In genomic region chr10:128536266-128536940, GRCm38 (mm10) we compare ENCODE assay signal across 8 mouse cellular contexts. TPM values are rescaled to one million over a fixed set of nuclear protein-coding genes. Genes with fewer than 3 reads are reported as not detected.
DNase-seq lines count a peak whose midpoint lies in the region; ATAC-seq lines count a peak whose summit lies in the region.

No protein-coding gene starts in this region.

- peak overlapping the region; percentile 44 for H3K4me2 ChIP-seq in intestine, embryonic 14.5 days (ENCODE audit: low read length)

- peak overlapping the region; percentile 21 for H3K4me3 ChIP-seq in intestine, embryonic 14.5 days (ENCODE audit: low read depth, low read length)

- no peak overlapping the region for H3K9ac ChIP-seq in intestine, embryonic 14.5 days (ENCODE audit: low read length)

- H3K27ac ChIP-seq in intestine, embryonic 14.5 days (ENCODE audit: low read depth): peak overlapping the region; percentile 43

- intact Hi-C loops in left cerebral cortex, postnatal 14 days (cut with DNase I): loop anchor here (5.0 kb wide), 1 partner anchor 44 kb away; the partner anchor contains the start of gene Myl6

- WGBS in intestine, embryonic 14.5 days: 14% methylated on average over 18 of the region's 18 CpGs

- no peaks in the 10 kb centered on the region for H3K36me3 ChIP-seq in intestine, embryonic 14.5 days (ENCODE audit: control insufficient read depth, insufficient read depth, low read length)

- no peaks in the 10 kb centered on the region for H3K27me3 ChIP-seq in intestine, embryonic 14.5 days (replicated peaks; ENCODE audit: control insufficient read depth, insufficient read depth, low read length)

- 0 out of 2 replicates have a peak, but pooled peaks cover 4% of the 10 kb centered on the region for H3K4me1 ChIP-seq in intestine, embryonic 14.5 days (replicated peaks; ENCODE audit: control insufficient read depth, insufficient read depth, low read length)

- H3K9me3 ChIP-seq in intestine, embryonic 14.5 days (ENCODE audit: control insufficient read depth, low read length): no peaks in the 10 kb centered on the region

- peak; percentile 88 for DNase-seq in adrenal gland, adult 2 months
- peak; percentile 92 for DNase-seq in embryo, embryonic 11 days
- peak; percentile 83 for DNase-seq in gastrocnemius, postnatal 25 days
- peak; percentile 90 for DNase-seq in intestine, embryonic 14.5 days (ENCODE audit: low spot score)
- peak; percentile 91 for DNase-seq in left cerebral cortex, postnatal 14 days (ENCODE audit: low spot score in 2 of 2)
- DNase-seq in right cerebral cortex, postnatal 14 days: peak; percentile 76
- DNase-seq in urinary bladder, postnatal 4 days (ENCODE audit: low spot score in 2 of 2): peak; percentile 79 to 88

- ATAC-seq in intestine, embryonic 14.5 days (replicated peaks; ENCODE audit: low FRiP score, low TSS enrichment, low read depth): peak; percentile 88
- peak; percentile 97 for ATAC-seq in megakaryocyte-erythroid progenitor cell, adult 5-6 weeks (replicated peaks; ENCODE audit: low FRiP score, low TSS enrichment, poor library complexity, severe bottlenecking)

RNA-seq across cellular contexts. Expression of gene Esyt1, which starts 10.7 kb away (rescaled TPM):
- total RNA-seq in adrenal gland, adult 2 months (2021): 10 to 100 TPM; 26.1 to 32.6 TPM
- polyA plus RNA-seq in adrenal gland, adult 2 months (2012; rRNA removed): 52.8 and 59.6 TPM in 2 replicates
- 10 to 100 TPM; 12.5 to 17.6 TPM for total RNA-seq in gastrocnemius, postnatal 25 days (2021)
- polyA plus RNA-seq in intestine, embryonic 14.5 days (2014; fragmentation: Nextera tagmentation; extraction: Ambion mirVana): 27.3 and 28.0 TPM in 2 replicates
- 1 to 10 TPM; 8.1 to 9.3 TPM for total RNA-seq in left cerebral cortex, postnatal 14 days (2021)
- total RNA-seq in megakaryocyte-erythroid progenitor cell, adult 5-6 weeks (2014; fragmentation: Nextera tagmentation): 49.7 and 53.8 TPM in 2 replicates
- 59.2 and 66.2 TPM in 2 replicates for total RNA-seq in megakaryocyte-erythroid progenitor cell, adult 5-6 weeks (2017)

RNA-seq across cellular contexts. Expression of gene Zc3h10, which starts 11.2 kb away (rescaled TPM):
- total RNA-seq in adrenal gland, adult 2 months (2021): 10 to 100 TPM; 11.7 to 12.3 TPM
- 16.0 and 16.3 TPM in 2 replicates for polyA plus RNA-seq in adrenal gland, adult 2 months (2012; rRNA removed)
- 1 to 10 TPM; 4.9 to 5.1 TPM for total RNA-seq in gastrocnemius, postnatal 25 days (2021)
- 11.3 TPM in 2 replicates for polyA plus RNA-seq in intestine, embryonic 14.5 days (2014; fragmentation: Nextera tagmentation; extraction: Ambion mirVana)
- 10 to 100 TPM; 11.4 to 12.0 TPM for total RNA-seq in left cerebral cortex, postnatal 14 days (2021)
- 5.6 and 6.7 TPM in 2 replicates for total RNA-seq in megakaryocyte-erythroid progenitor cell, adult 5-6 weeks (2014; fragmentation: Nextera tagmentation)
- total RNA-seq in megakaryocyte-erythroid progenitor cell, adult 5-6 weeks (2017): 8.3 and 10.2 TPM in 2 replicates

RNA-seq across cellular contexts. Expression of gene Rpl41, which starts 12.7 kb away (rescaled TPM):
- total RNA-seq in adrenal gland, adult 2 months (2021): 1,000 to 10,000 TPM; 3,028 to 3,144 TPM
- polyA plus RNA-seq in adrenal gland, adult 2 months (2012; rRNA removed): 1,154 and 1,178 TPM in 2 replicates
- total RNA-seq in gastrocnemius, postnatal 25 days (2021): 1,000 to 10,000 TPM in 1 of 2 experiments, 100 to 1,000 TPM in 1; 972 to 1,021 TPM
- polyA plus RNA-seq in intestine, embryonic 14.5 days (2014; fragmentation: Nextera tagmentation; extraction: Ambion mirVana): 4,682 and 5,210 TPM in 2 replicates
- 1,000 to 10,000 TPM; 1,939 to 2,055 TPM for total RNA-seq in left cerebral cortex, postnatal 14 days (2021)
- total RNA-seq in megakaryocyte-erythroid progenitor cell, adult 5-6 weeks (2014; fragmentation: Nextera tagmentation): 7,210 and 7,602 TPM in 2 replicates
- 3,211 and 3,934 TPM in 2 replicates for total RNA-seq in megakaryocyte-erythroid progenitor cell, adult 5-6 weeks (2017)

RNA-seq across cellular contexts. Expression of gene Pa2g4, which starts 29.4 kb away (rescaled TPM):
- 10 to 100 TPM; 79.7 to 88.2 TPM for total RNA-seq in adrenal gland, adult 2 months (2021)
- 6.4 and 8.6 TPM in 2 replicates for polyA plus RNA-seq in adrenal gland, adult 2 months (2012; rRNA removed)
- total RNA-seq in gastrocnemius, postnatal 25 days (2021): 10 to 100 TPM; 36.3 to 36.7 TPM
- polyA plus RNA-seq in intestine, embryonic 14.5 days (2014; fragmentation: Nextera tagmentation; extraction: Ambion mirVana): 248 and 252 TPM in 2 replicates
- total RNA-seq in left cerebral cortex, postnatal 14 days (2021): 10 to 100 TPM; 67.1 to 68.6 TPM
- total RNA-seq in megakaryocyte-erythroid progenitor cell, adult 5-6 weeks (2014; fragmentation: Nextera tagmentation): 419 and 446 TPM in 2 replicates
- total RNA-seq in megakaryocyte-erythroid progenitor cell, adult 5-6 weeks (2017): 426 and 489 TPM in 2 replicates

RNA-seq across cellular contexts. Expression of gene Myl6b, which starts 37.9 kb away (rescaled TPM):
- 1 to 10 TPM; 6.2 to 8.3 TPM for total RNA-seq in adrenal gland, adult 2 months (2021)
- 5.1 and 5.7 TPM in 2 replicates for polyA plus RNA-seq in adrenal gland, adult 2 months (2012; rRNA removed)
- total RNA-seq in gastrocnemius, postnatal 25 days (2021): 10 to 100 TPM; 20.3 to 38.5 TPM
- polyA plus RNA-seq in intestine, embryonic 14.5 days (2014; fragmentation: Nextera tagmentation; extraction: Ambion mirVana): 3.1 TPM in 2 replicates
- 10 to 100 TPM; 19.1 to 21.7 TPM for total RNA-seq in left cerebral cortex, postnatal 14 days (2021)
- total RNA-seq in megakaryocyte-erythroid progenitor cell, adult 5-6 weeks (2014; fragmentation: Nextera tagmentation): 3.7 and 6.3 TPM in 2 replicates
- total RNA-seq in megakaryocyte-erythroid progenitor cell, adult 5-6 weeks (2017): 0.56 TPM in 1 of 2 replicates, not detected in the other

Comparison
In these comparisons a context has a peak if more than half of its experiments do, and no peak if none do; other contexts are left out.
1. Peak in every context shown above with its lines: DNase-seq, ATAC-seq, H3K4me3 ChIP-seq and H3K27ac ChIP-seq.